Mouse (Mus musculus) hindlimb bud, embryonic 11.5 days (tissue): ENCODE data around the gene Foxj1.
A peak's percentile ranks its signal among the peaks of the same experiment; 100 is the strongest.

Experiments used
- DNase-seq: peaks from one replicate; pipeline ENCODE4 v3.0.0-alpha.2; 2012; ENCODE audit warnings: low read depth, low spot score; ENCODE audit errors: extremely low spot score

Foxj1 gene

GRCm38 (mm10) chr11:116347012-116347411 lies 11.8 kb upstream of the Foxj1 start:
- no peak for DNase-seq

GRCm38 (mm10) chr11:116342069-116342791 lies 7.0 kb upstream of the Foxj1 start:
- DNase-seq = no peak

GRCm38 (mm10) chr11:116337531-116337930 lies 2.3 kb upstream of the Foxj1 start:
- no peak for DNase-seq

GRCm38 (mm10) chr11:116337000-116337399 lies 1.8 kb upstream of the Foxj1 start:
- no peak for DNase-seq

- DNase-seq = no peak
Observed at GRCm38 (mm10) chr11:116336393-116336792, 1.2 kb upstream of the Foxj1 start.

GRCm38 (mm10) chr11:116334417-116334782 lies 799 bp downstream of the Foxj1 start:
- no peak for DNase-seq

GRCm38 (mm10) chr11:116333526-116334416 lies 1.4 kb downstream of the Foxj1 start:
- DNase-seq = no peak

- no peak for DNase-seq
Observed at GRCm38 (mm10) chr11:116332983-116333270, 2.3 kb downstream of the Foxj1 start.

- DNase-seq = no peak
Observed at GRCm38 (mm10) chr11:116332232-116332982, 2.8 kb downstream of the Foxj1 start.

- no peak for DNase-seq
Observed at GRCm38 (mm10) chr11:116330211-116330518, 5.0 kb downstream of the Foxj1 start.

GRCm38 (mm10) chr11:116329314-116330210 lies 5.6 kb downstream of the Foxj1 start:
- no peak for DNase-seq

GRCm38 (mm10) chr11:116326963-116327603 lies 8.1 kb downstream of the Foxj1 start:
- no peak for DNase-seq

GRCm38 (mm10) chr11:116318719-116319659 lies 16.2 kb downstream of the Foxj1 start:
- peak; percentile 37 for DNase-seq

- no peak for DNase-seq
Observed at GRCm38 (mm10) chr11:116312359-116312758, 22.8 kb downstream of the Foxj1 start.

GRCm38 (mm10) chr11:116311169-116311568 lies 24.0 kb downstream of the Foxj1 start:
- DNase-seq = no peak

- DNase-seq = no peak
Observed at GRCm38 (mm10) chr11:116309601-116310000, 25.6 kb downstream of the Foxj1 start.

GRCm38 (mm10) chr11:116307762-116308531 lies 27.3 kb downstream of the Foxj1 start:
- DNase-seq = no peak

- no peak for DNase-seq
Observed at GRCm38 (mm10) chr11:116307019-116307725, 28.0 kb downstream of the Foxj1 start, which contains the start of gene Exoc7. TSS of gene Exoc7 (minus strand) at chr11:116307233.
